Mouse (Mus musculus) layer of hippocampus, adult 2 months (tissue): ENCODE measurements around the gene Bbs12. TPM values are rescaled to one million over a fixed set of nuclear protein-coding genes. Genes with fewer than 3 reads are reported as not detected.
A peak's percentile ranks its signal among the peaks of the same experiment; 100 is the strongest.

Experiments
- DNase-seq, 2 experiments: peaks; one replicate each; pipeline ENCODE4 v3.0.0; 2022; ENCODE audit warnings: low spot score in 2 of 2
- H3K27ac ChIP-seq: fragments of 200-600 bp; 2 replicates; pipeline ENCODE4 v1.8.1; 2022
- H3K4me3 ChIP-seq: fragments of 200-600 bp; 2 replicates; pipeline ENCODE4 v1.8.1; 2022; ENCODE audit warnings: mild to moderate bottlenecking
- CTCF ChIP-seq: fragments of 200-600 bp; conservative IDR thresholded peaks from 2 replicates; pipeline ENCODE4 v1.8.1; 2022; ENCODE audit warnings: antibody characterized with exemption, mild to moderate bottlenecking, moderate library complexity
- long read RNA-seq, 2 experiments: library from polyadenylated mRNA; stranded (forward); transcript quantifications; one replicate each; pipeline ENCODE4 v2.0.0; 2021; ENCODE audit warnings: borderline mapping rate in 2 of 2
- total RNA-seq, 2 experiments: library from RNA; stranded (reverse); gene quantifications; 2 replicates each; pipeline ENCODE4 v1.2.3; 2021

Bbs12 gene
- total RNA-seq = 1 to 10 TPM; 6.6 to 6.8 TPM
- long read RNA-seq, experiment 1, partial matches to known transcripts = 0 of 2 reads
- long read RNA-seq, experiment 1, other reads (novel, unspliced or antisense) = 2 of 2 reads
- long read RNA-seq, experiment 2, transcript Bbs12-201 (2 exons, 2,433 nt) = major isoform, 7 of 7 reads
- long read RNA-seq, experiment 2, partial matches to known transcripts = 0 of 7 reads
- long read RNA-seq, experiment 2, other reads (novel, unspliced or antisense) = 0 of 7 reads

- peak within 1 kb of the TSS; percentile 86 for H3K4me3 ChIP-seq
- DNase-seq = peak; percentile 95 to 99
- no peak for TF ChIP-seq CTCF
- peak within 1 kb of the TSS; percentile 96 for H3K27ac ChIP-seq
These were observed at the start of gene Bbs12, which contains the start of gene Cetn4 for GRCm38 (mm10) chr3:37312370-37312941. Gene Bbs12 (plus strand): TSS chr3:37312554. Gene Cetn4 (minus strand): TSS chr3:37312708.

GRCm38 (mm10) chr3:37268338-37268737 lies 44.0 kb upstream of the Bbs12 start:
- no peak for TF ChIP-seq CTCF
- Histone ChIP-seq H3K27ac (no peak overlapping the region), H3K4me3 (no peak overlapping the region)
- no peak for DNase-seq

- Histone ChIP-seq H3K27ac (no peak overlapping the region), H3K4me3 (no peak overlapping the region)
- DNase-seq = no peak
- TF ChIP-seq CTCF = no peak
These were observed 42.4 kb upstream of the Bbs12 start for GRCm38 (mm10) chr3:37269926-37270325.

GRCm38 (mm10) chr3:37271209-37271608 lies 41.1 kb upstream of the Bbs12 start:
- peak; percentile 44 to 68 for DNase-seq
- Histone ChIP-seq H3K27ac (no peak overlapping the region), H3K4me3 (no peak overlapping the region)
- peak; percentile 97 for TF ChIP-seq CTCF

- no peak for DNase-seq
- TF ChIP-seq CTCF = no peak
- H3K27ac ChIP-seq = no peak overlapping the region
- H3K4me3 ChIP-seq = no peak overlapping the region
These were observed 39.3 kb upstream of the Bbs12 start for GRCm38 (mm10) chr3:37273092-37273491.

- no peak for TF ChIP-seq CTCF
- no peak overlapping the region for H3K4me3 ChIP-seq
- no peak for DNase-seq
- no peak overlapping the region for H3K27ac ChIP-seq
These were observed 37.7 kb upstream of the Bbs12 start for GRCm38 (mm10) chr3:37274661-37275060.

- TF ChIP-seq CTCF = no peak
- DNase-seq = no peak
- Histone ChIP-seq H3K4me3 (no peak overlapping the region), H3K27ac (no peak overlapping the region)
These were observed 32.1 kb upstream of the Bbs12 start for GRCm38 (mm10) chr3:37280221-37280620.

GRCm38 (mm10) chr3:37280871-37281270 lies 31.5 kb upstream of the Bbs12 start:
- no peak for DNase-seq
- no peak overlapping the region for H3K4me3 ChIP-seq
- TF ChIP-seq CTCF = no peak
- no peak overlapping the region for H3K27ac ChIP-seq

GRCm38 (mm10) chr3:37282299-37282922 lies 29.9 kb upstream of the Bbs12 start:
- DNase-seq = no peak
- TF ChIP-seq CTCF = no peak
- H3K4me3 ChIP-seq = no peak overlapping the region
- H3K27ac ChIP-seq = no peak overlapping the region

GRCm38 (mm10) chr3:37283234-37283633 lies 29.1 kb upstream of the Bbs12 start:
- no peak for DNase-seq
- no peak for TF ChIP-seq CTCF
- H3K27ac ChIP-seq = no peak overlapping the region
- H3K4me3 ChIP-seq = no peak overlapping the region

GRCm38 (mm10) chr3:37289237-37289636 lies 23.1 kb upstream of the Bbs12 start:
- Histone ChIP-seq H3K27ac (no peak overlapping the region), H3K4me3 (no peak overlapping the region)
- no peak for TF ChIP-seq CTCF
- no peak for DNase-seq

- peak; percentile 20 to 52 for DNase-seq
- no peak for TF ChIP-seq CTCF
- Histone ChIP-seq H3K27ac (peak overlapping the region; percentile 53), H3K4me3 (no peak overlapping the region)
These were observed 21.3 kb upstream of the Bbs12 start for GRCm38 (mm10) chr3:37290881-37291541.

- Histone ChIP-seq H3K4me3 (no peak overlapping the region), H3K27ac (peak overlapping the region; percentile 53; the same call in 1 of the 2 replicates)
- TF ChIP-seq CTCF = no peak
- no peak for DNase-seq
These were observed 20.4 kb upstream of the Bbs12 start for GRCm38 (mm10) chr3:37291929-37292328.
